Mouse (Mus musculus) neural tube, embryonic 12.5 days (tissue): ENCODE measurements around the gene Izumo4. TPM values are rescaled to one million over a fixed set of nuclear protein-coding genes. Genes with fewer than 3 reads are reported as not detected.

Source experiments
- ATAC-seq: fragments of 200-750 bp; cut with Nextera tagmentation; 2 replicates; pipeline ENCODE4 v1.8.0; 2017; ENCODE audit warnings: low read depth, mild to moderate bottlenecking, moderate TSS enrichment, moderate library complexity; ENCODE audit not compliant: low FRiP score
- H3K27ac ChIP-seq: fragments of 300-500 bp; sonication (generic); 2 replicates; pipeline ENCODE4 v1.5.1; 2016
- H3K27me3 ChIP-seq: fragments of 300-500 bp; sonication (generic); replicated peaks from 2 replicates; pipeline ENCODE4 v1.6.1; 2016; ENCODE audit warnings: mild to moderate bottlenecking
- H3K36me3 ChIP-seq: fragments of 300-500 bp; sonication (generic); 2 replicates; pipeline ENCODE4 v1.6.1; 2016; ENCODE audit warnings: mild to moderate bottlenecking
- H3K4me1 ChIP-seq: fragments of 300-500 bp; sonication (generic); 2 replicates; pipeline ENCODE4 v1.6.1; 2016
- H3K4me2 ChIP-seq: fragments of 300-500 bp; sonication (generic); replicated peaks from 2 replicates; pipeline ENCODE4 v1.6.1; 2016; ENCODE audit warnings: mild to moderate bottlenecking
- H3K4me3 ChIP-seq: fragments of 300-500 bp; sonication (generic); 2 replicates; pipeline ENCODE4 v1.5.1; 2016
- H3K9ac ChIP-seq: fragments of 300-500 bp; sonication (generic); 2 replicates; pipeline ENCODE4 v1.6.1; 2016; ENCODE audit warnings: mild to moderate bottlenecking
- H3K9me3 ChIP-seq: fragments of 300-500 bp; sonication (generic); 2 replicates; pipeline ENCODE4 v1.6.1; 2016; ENCODE audit warnings: mild to moderate bottlenecking
- WGBS: fragments of 180-500 bp; shearing (Covaris S2); methylation state at CpG from one replicate; pipeline ENCODE4 v1.1.7; 2016; 5-methylcytosine and 5-hydroxymethylcytosine counted together
- polyA plus RNA-seq: library from polyadenylated mRNA; unstranded; fragments of >200 nt; fragmentation: Nextera tagmentation; extraction: Ambion mirVana; gene quantifications from 2 replicates; pipeline ENCODE4 v1.2.1, GENCODE M21; 2016

The Izumo4 gene
- polyA plus RNA-seq, 1 experiment from 2014 or later, result 29.3 TPM

GRCm38 (mm10) chr10:80671936-80672690, 29.9 kb upstream of the Izumo4 start:
- H3K4me3 ChIP-seq, result no peak overlapping the region
- H3K27ac ChIP-seq, result no peak overlapping the region
- H3K4me1 ChIP-seq, result peaks cover 41% of the 10 kb centered on the region

GRCm38 (mm10) chr10:80673690-80674089, 28.3 kb upstream of the Izumo4 start:
- peak overlapping the region; percentile 97 for H3K9ac ChIP-seq
- no peak for ATAC-seq
- H3K4me3 ChIP-seq, result no peak overlapping the region
- H3K27ac ChIP-seq, result no peak overlapping the region
- H3K4me2 ChIP-seq, result peak overlapping the region; percentile 89
- 99% methylated on average over 3 of the region's 3 CpGs for WGBS
- H3K36me3 ChIP-seq, result peaks cover 47% of the 10 kb centered on the region
- H3K9me3 ChIP-seq, result no peaks in the 10 kb centered on the region
- H3K4me1 ChIP-seq, result peaks cover 57% of the 10 kb centered on the region
- H3K27me3 ChIP-seq, result no peaks in the 10 kb centered on the region

More at GRCm38 (mm10) chr10:80671936-80672690, 29.9 kb upstream of the Izumo4 start:
- Histone ChIP-seq H3K9ac (no peak overlapping the region), H3K9me3 (no peaks in the 10 kb centered on the region), H3K4me2 (no peak overlapping the region), H3K27me3 (no peaks in the 10 kb centered on the region), H3K36me3 (peaks cover 63% of the 10 kb centered on the region)
- ATAC-seq, result no peak
- 79% methylated on average over 11 of the region's 11 CpGs for WGBS

GRCm38 (mm10) chr10:80674161-80674711, 27.7 kb upstream of the Izumo4 start:
- Histone ChIP-seq H3K27ac (no peak overlapping the region), H3K9ac (peak overlapping the region; percentile 97), H3K9me3 (no peaks in the 10 kb centered on the region), H3K4me2 (peak overlapping the region; percentile 89), H3K27me3 (no peaks in the 10 kb centered on the region), H3K4me3 (peak overlapping the region; percentile 68), H3K36me3 (peaks cover 41% of the 10 kb centered on the region), H3K4me1 (peaks cover 61% of the 10 kb centered on the region)
- 70% methylated on average over 5 of the region's 5 CpGs for WGBS
- ATAC-seq, result no peak

- H3K9ac ChIP-seq, result peak overlapping the region; percentile 97
- peaks cover 34% of the 10 kb centered on the region for H3K36me3 ChIP-seq
- ATAC-seq, result no peak
- H3K27me3 ChIP-seq, result no peaks in the 10 kb centered on the region
- WGBS, result 26% methylated on average over 6 of the region's 6 CpGs
- H3K27ac ChIP-seq, result no peak overlapping the region
- H3K4me2 ChIP-seq, result peak overlapping the region; percentile 89
- peak overlapping the region; percentile 68 for H3K4me3 ChIP-seq
- no peaks in the 10 kb centered on the region for H3K9me3 ChIP-seq
- H3K4me1 ChIP-seq, result peaks cover 65% of the 10 kb centered on the region
These were observed 27.1 kb upstream of the Izumo4 start for GRCm38 (mm10) chr10:80674851-80675404.

GRCm38 (mm10) chr10:80675405-80676197, 26.4 kb upstream of the Izumo4 start:
- Histone ChIP-seq H3K27me3 (no peaks in the 10 kb centered on the region), H3K4me3 (peak overlapping the region; percentile 68), H3K36me3 (peaks cover 28% of the 10 kb centered on the region), H3K4me1 (peaks cover 65% of the 10 kb centered on the region), H3K9ac (peak overlapping the region; percentile 97), H3K27ac (peak overlapping the region; percentile 32; the same call in 1 of the 2 replicates), H3K4me2 (peak overlapping the region; percentile 89), H3K9me3 (no peaks in the 10 kb centered on the region)
- under 1% methylated on average over 53 of the region's 54 CpGs for WGBS
- peak; percentile 14; the same call in 1 of the 2 replicates for ATAC-seq

- H3K9me3 ChIP-seq, result no peaks in the 10 kb centered on the region
- H3K4me1 ChIP-seq, result peaks cover 65% of the 10 kb centered on the region
- H3K27ac ChIP-seq, result peak overlapping the region; percentile 93
- WGBS, result under 1% methylated on average over 73 of the region's 78 CpGs
- H3K36me3 ChIP-seq, result peaks cover 21% of the 10 kb centered on the region
- H3K9ac ChIP-seq, result peak overlapping the region; percentile 97
- peak overlapping the region; percentile 89 for H3K4me2 ChIP-seq
- peak overlapping the region; percentile 68 for H3K4me3 ChIP-seq
- H3K27me3 ChIP-seq, result no peaks in the 10 kb centered on the region
- ATAC-seq, result peak; percentile 88
These were observed 25.6 kb upstream of the Izumo4 start for GRCm38 (mm10) chr10:80676198-80676928.

GRCm38 (mm10) chr10:80677128-80677875, 24.7 kb upstream of the Izumo4 start:
- Histone ChIP-seq H3K4me3 (peak overlapping the region; percentile 68), H3K36me3 (peaks cover 14% of the 10 kb centered on the region; the same call in 1 of the 2 replicates), H3K27me3 (no peaks in the 10 kb centered on the region), H3K4me1 (peaks cover 59% of the 10 kb centered on the region), H3K27ac (peak overlapping the region; percentile 93), H3K4me2 (peak overlapping the region; percentile 89), H3K9me3 (no peaks in the 10 kb centered on the region), H3K9ac (peak overlapping the region; percentile 68)
- ATAC-seq, result peak; percentile 4; the same call in 1 of the 2 replicates
- WGBS, result 45% methylated on average over 9 of the region's 9 CpGs

GRCm38 (mm10) chr10:80677942-80678436, 24.0 kb upstream of the Izumo4 start, which contains the start of gene Mknk2:
Mknk2 (minus strand) TSS chr10:80678112.
- Histone ChIP-seq H3K27me3 (no peaks in the 10 kb centered on the region), H3K4me3 (peak within 1 kb of the TSS; percentile 68), H3K27ac (peak within 1 kb of the TSS; percentile 93), H3K4me2 (peak within 1 kb of the TSS; percentile 89), H3K4me1 (peaks cover 52% of the 10 kb centered on the region), H3K36me3 (peaks cover 14% of the 10 kb centered on the region; the same call in 1 of the 2 replicates), H3K9me3 (no peaks in the 10 kb centered on the region), H3K9ac (peak within 1 kb of the TSS; percentile 68)
- ATAC-seq, result no peak
- WGBS, result 33% methylated on average over 8 of the region's 8 CpGs

- H3K4me1 ChIP-seq, result peaks cover 44% of the 10 kb centered on the region
These were observed 23.2 kb upstream of the Izumo4 start for GRCm38 (mm10) chr10:80678601-80679377.

GRCm38 (mm10) chr10:80679556-80680259, 22.3 kb upstream of the Izumo4 start:
- Histone ChIP-seq H3K4me2 (no peak overlapping the region), H3K4me3 (no peak overlapping the region), H3K27me3 (no peaks in the 10 kb centered on the region), H3K9me3 (no peaks in the 10 kb centered on the region), H3K9ac (no peak overlapping the region), H3K4me1 (peaks cover 35% of the 10 kb centered on the region), H3K36me3 (peaks cover 15% of the 10 kb centered on the region; the same call in 1 of the 2 replicates), H3K27ac (no peak overlapping the region)
- WGBS, result 56% methylated on average over 9 of the region's 9 CpGs
- no peak for ATAC-seq

More at GRCm38 (mm10) chr10:80678601-80679377, 23.2 kb upstream of the Izumo4 start:
- no peak for ATAC-seq
- Histone ChIP-seq H3K27me3 (no peaks in the 10 kb centered on the region), H3K27ac (peak overlapping the region; percentile 39), H3K4me2 (peak overlapping the region; percentile 89), H3K4me3 (no peak overlapping the region), H3K9me3 (no peaks in the 10 kb centered on the region), H3K9ac (no peak overlapping the region), H3K36me3 (peaks cover 14% of the 10 kb centered on the region; the same call in 1 of the 2 replicates)
- WGBS, result 58% methylated on average over 10 of the region's 10 CpGs
